Mouse (Mus musculus) thymus, adult 2 months (tissue): ENCODE data around the gene Treml4. TPM values are rescaled to one million over a fixed set of nuclear protein-coding genes. Genes with fewer than 3 reads are reported as not detected.
A peak's percentile ranks its signal among the peaks of the same experiment; 100 is the strongest.

Experiments
- DNase-seq: peaks from one replicate; pipeline ENCODE4 v3.0.0; 2021
- H3K27ac ChIP-seq: fragments of 200-500 bp; 2 replicates; pipeline ENCODE4 v1.5.1; 2012; ENCODE audit warnings: low read length, control low read depth; ENCODE audit not compliant: control insufficient read depth, insufficient read depth
- H3K27me3 ChIP-seq: fragments of 200-500 bp; 2 replicates; pipeline ENCODE4 v1.6.1; 2012; ENCODE audit warnings: mild to moderate bottlenecking, low read length, moderate library complexity, mixed read lengths; ENCODE audit not compliant: control insufficient read depth, insufficient read depth
- H3K36me3 ChIP-seq: fragments of 200-500 bp; 2 replicates; pipeline ENCODE4 v1.6.1; 2012; ENCODE audit warnings: mild to moderate bottlenecking, low read length, moderate library complexity; ENCODE audit not compliant: control insufficient read depth, insufficient read depth
- H3K4me1 ChIP-seq: fragments of 200-500 bp; replicated peaks from 2 replicates; pipeline ENCODE4 v1.6.1; 2012; ENCODE audit warnings: low read length; ENCODE audit not compliant: control insufficient read depth, insufficient read depth
- H3K4me3 ChIP-seq: fragments of 200-500 bp; 2 replicates; pipeline ENCODE4 v1.5.1; 2012; ENCODE audit warnings: mild to moderate bottlenecking, low read length, control low read depth, moderate library complexity; ENCODE audit not compliant: control insufficient read depth, insufficient read depth
- CTCF ChIP-seq: fragments of 200-500 bp; IDR thresholded peaks from 2 replicates; pipeline ENCODE4 v1.5.1; 2012; ENCODE audit warnings: mild to moderate bottlenecking, control low read depth, low read length, moderate library complexity, borderline replicate concordance; ENCODE audit not compliant: control insufficient read depth, poor library complexity, insufficient read depth; ENCODE audit errors: extremely low read depth
- POLR2A ChIP-seq: fragments of 200-500 bp; IDR thresholded peaks from 2 replicates; pipeline ENCODE4 v1.6.1; 2012; ENCODE audit warnings: mild to moderate bottlenecking, low read length, control low read depth, moderate library complexity; ENCODE audit not compliant: control insufficient read depth, poor library complexity, insufficient read depth; ENCODE audit errors: extremely low read depth
- WGBS: fragments of 180-500 bp; shearing (Covaris S2); methylation state at CpG from one replicate; pipeline ENCODE4 v1.1.7; 2018; 5-methylcytosine and 5-hydroxymethylcytosine counted together
- polyA plus RNA-seq: library from polyadenylated mRNA; depleted of rRNA; stranded (reverse); fragments of >200 nt; gene quantifications from 2 replicates; pipeline ENCODE4 v1.2.3, GENCODE M21; 2012

Gene Treml4
- polyA plus RNA-seq, 1 experiment = 4.7 TPM

DNA sequence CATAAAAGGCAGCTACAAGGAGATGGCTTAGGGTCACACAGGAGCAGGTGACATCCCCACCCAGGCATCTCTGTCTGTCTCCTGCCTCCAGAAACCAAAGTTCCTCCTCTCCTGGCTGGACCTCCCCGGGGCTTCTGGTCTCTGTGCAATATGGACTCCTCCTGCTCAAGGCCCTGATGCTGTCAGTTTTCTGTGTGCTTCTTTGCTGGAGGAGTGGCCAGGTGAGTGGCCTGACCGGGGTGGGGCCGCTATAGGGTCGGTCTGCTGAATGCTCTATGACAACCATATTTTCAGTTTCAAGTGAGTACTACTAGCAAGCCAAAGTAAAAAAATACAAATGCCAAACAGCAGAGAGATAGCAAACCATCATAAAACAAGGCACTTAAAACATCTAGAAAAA, 8.5 kb downstream of the Treml4 start:
- TF ChIP-seq CTCF = no peak
- no peak for TF ChIP-seq POLR2A
- no peak for DNase-seq
- Histone ChIP-seq H3K27ac (no peak overlapping the region), H3K4me3 (no peak overlapping the region), H3K27me3 (no peaks in the 10 kb centered on the region), H3K36me3 (no peaks in the 10 kb centered on the region), H3K4me1 (no peaks in the 10 kb centered on the region)
- 88% methylated on average over 4 of the region's 4 CpGs for WGBS

DNA sequence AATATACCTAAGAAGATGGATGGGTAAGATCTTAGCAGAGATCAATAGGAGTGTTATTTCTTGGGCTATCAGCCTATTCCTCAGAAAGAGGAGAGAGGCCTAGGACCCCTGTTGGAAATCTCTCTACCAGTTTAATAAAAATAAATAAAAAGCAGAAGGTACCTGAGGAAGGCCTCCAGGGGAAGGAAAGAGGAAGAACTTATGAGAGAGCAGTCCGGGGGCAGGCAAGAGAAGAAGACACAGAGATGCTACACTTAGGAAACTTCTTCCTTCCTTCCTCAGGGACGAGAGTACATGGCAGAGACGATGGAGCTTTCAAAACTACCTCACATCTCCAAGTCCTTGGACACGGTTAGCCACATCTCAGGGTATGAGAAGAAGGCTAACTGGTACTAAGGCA, 10.0 kb downstream of the Treml4 start:
- Histone ChIP-seq H3K27ac (no peak overlapping the region), H3K27me3 (no peaks in the 10 kb centered on the region), H3K36me3 (no peaks in the 10 kb centered on the region), H3K4me1 (no peaks in the 10 kb centered on the region), H3K4me3 (no peak overlapping the region)
- TF ChIP-seq POLR2A (no peak), CTCF (no peak)
- DNase-seq = no peak
- 43% methylated on average over 4 of the region's 4 CpGs for WGBS

DNA sequence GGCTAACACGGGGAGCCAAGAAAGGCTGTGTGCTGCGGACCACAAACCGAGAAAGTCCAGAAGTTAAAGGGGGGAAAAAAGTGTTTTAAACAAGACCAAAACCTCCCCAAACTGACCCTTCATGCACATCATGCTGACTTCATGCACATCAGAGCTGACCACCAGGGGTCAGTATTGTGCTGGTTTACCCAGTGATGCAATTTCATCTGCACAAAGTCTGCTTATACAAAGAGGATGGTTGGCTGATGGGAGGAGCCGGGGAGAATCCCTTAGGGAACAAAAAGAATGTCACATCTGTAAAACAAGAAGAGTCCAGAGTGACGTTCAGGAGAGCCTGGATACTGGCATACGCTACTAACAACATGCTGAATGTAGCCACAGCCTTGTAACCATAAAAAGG, 10.8 kb downstream of the Treml4 start:
- no peak for TF ChIP-seq CTCF
- no peak for TF ChIP-seq POLR2A
- DNase-seq = peak; percentile 81
- WGBS = 32% methylated on average over 6 of the region's 6 CpGs

DNA sequence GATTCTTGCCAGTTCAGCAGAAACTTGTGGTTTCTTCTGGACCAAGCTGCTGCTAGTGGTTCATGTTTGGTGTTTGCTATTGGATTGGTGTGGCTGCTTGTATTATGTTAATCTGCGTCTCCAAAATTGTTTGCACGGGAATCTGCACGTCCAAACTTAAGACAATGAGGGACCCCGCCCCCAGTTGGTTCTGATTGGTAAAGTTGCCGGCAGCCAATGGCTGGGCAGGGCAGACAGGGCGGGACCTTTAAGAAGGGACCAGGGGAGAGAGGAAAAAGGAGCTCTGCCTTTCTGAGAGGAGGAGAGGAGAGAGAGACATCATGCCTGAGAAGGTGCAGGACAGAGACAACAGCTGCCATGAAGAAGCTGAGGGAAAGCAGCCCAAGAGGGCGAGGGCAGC, 11.6 kb downstream of the Treml4 start:
- H3K36me3 ChIP-seq = no peaks in the 10 kb centered on the region
- H3K4me3 ChIP-seq = no peak overlapping the region
- no peak overlapping the region for H3K27ac ChIP-seq
- 67% methylated on average over 7 of the region's 7 CpGs for WGBS
- H3K4me1 ChIP-seq = no peaks in the 10 kb centered on the region
- H3K27me3 ChIP-seq = no peaks in the 10 kb centered on the region
- DNase-seq = no peak
- TF ChIP-seq CTCF (no peak), POLR2A (no peak)

More for the DNA sequence above, 10.8 kb downstream of the Treml4 start:
- no peaks in the 10 kb centered on the region for H3K36me3 ChIP-seq
- no peaks in the 10 kb centered on the region for H3K27me3 ChIP-seq
- H3K27ac ChIP-seq = no peak overlapping the region
- H3K4me3 ChIP-seq = no peak overlapping the region
- H3K4me1 ChIP-seq = no peaks in the 10 kb centered on the region

DNA sequence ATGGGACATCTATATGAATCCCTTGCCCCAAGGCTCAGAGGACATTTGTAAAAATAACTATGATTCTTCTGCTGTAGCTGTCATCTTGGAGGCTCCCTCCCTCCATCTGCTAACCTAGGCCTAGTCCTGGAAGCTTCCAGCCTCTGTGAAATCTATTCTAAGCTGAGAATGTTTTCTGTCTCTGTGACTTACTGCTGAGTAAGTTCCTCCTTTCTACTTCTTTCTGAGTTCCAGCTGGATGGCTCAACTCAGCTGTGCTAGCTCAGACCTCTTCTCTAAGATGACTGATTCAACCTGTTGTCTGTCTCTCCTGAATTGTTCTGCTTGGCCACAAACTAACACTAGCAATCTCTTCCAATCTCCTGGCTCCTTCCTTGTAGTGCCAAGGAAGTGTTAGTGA, 14.3 kb downstream of the Treml4 start:
- Histone ChIP-seq H3K4me1 (peaks cover 5% of the 10 kb centered on the region), H3K27me3 (no peaks in the 10 kb centered on the region), H3K4me3 (no peak overlapping the region), H3K36me3 (no peaks in the 10 kb centered on the region), H3K27ac (no peak overlapping the region)
- no peak for TF ChIP-seq CTCF
- TF ChIP-seq POLR2A = no peak
- no peak for DNase-seq

DNA sequence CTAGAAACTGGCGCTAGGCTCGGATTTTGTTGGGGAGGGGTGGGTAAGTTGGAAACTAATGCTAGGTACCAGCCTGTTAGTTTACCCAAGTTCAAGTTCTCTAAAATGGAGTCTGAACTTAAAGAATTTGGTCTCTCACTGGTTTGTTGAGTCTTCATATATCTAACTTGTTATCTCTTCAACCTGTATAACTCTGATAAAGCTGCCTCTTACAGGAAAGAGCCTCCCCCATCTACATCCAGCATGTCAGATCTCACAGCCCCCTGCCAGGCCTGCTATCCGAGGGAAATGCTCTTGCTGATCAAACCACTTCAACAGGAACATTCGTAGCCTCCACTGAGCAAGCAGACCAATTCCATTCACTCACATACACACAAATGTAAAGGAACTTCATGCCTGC, 14.9 kb downstream of the Treml4 start:
- Histone ChIP-seq H3K27ac (no peak overlapping the region), H3K36me3 (no peaks in the 10 kb centered on the region), H3K4me3 (no peak overlapping the region), H3K4me1 (peaks cover 5% of the 10 kb centered on the region), H3K27me3 (no peaks in the 10 kb centered on the region)
- TF ChIP-seq CTCF (no peak), POLR2A (no peak)
- WGBS = 93% methylated on average over 4 of the region's 4 CpGs
- DNase-seq = no peak
